Mouse (Mus musculus): ENCODE data around the gene Cfl1.

- TF ChIP-seq EP300 (IDR thresholded peaks at IDR 0.05; ENCODE audit: insufficient read depth, low read depth, low read length) (no peak), CTCF (IDR thresholded peaks at IDR 0.05) (0 out of 2 replicates have a peak, but pooled peaks have one; percentile 2)
Measured at GRCm38 (mm10) chr19:5516906-5517505, 26.8 kb downstream of the Cfl1 start.

Data from heart, adult 2 months (tissue).